ENCODE assay signal across 29 mouse cellular contexts in the genomic region with DNA sequence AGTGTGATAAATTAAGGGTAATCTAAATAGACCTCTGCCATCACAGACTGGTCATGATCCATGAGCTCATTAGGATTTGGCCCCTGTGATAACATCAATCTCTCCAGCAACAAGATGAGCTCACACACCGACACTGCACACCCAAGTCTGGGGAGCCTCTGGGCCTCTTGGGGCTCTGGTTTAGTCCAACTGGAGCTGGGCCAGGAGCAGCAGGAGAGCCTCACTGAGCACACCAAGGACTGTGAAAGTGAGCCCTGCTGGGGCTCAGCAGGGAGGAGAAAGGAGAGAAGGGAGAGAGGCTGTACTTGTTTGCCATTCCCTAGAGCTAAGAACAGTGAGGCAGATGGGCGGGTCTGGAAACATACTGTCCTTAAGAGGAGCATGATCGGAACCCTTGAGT.
DNase-seq lines count a peak whose midpoint lies in the region; ATAC-seq and TF ChIP-seq lines count a peak whose summit lies in the region.
"Had no signal": no experiment of that assay in that cellular context is flagged by ENCODE, and none has a peak within 500 bp of the region (broad histone marks: within the 10 kb centered on the region; RNA-seq: fewer than 3 reads in every experiment).

No protein-coding gene starts in this region.

- no peaks in the 10 kb centered on the region for H3K79me2 ChIP-seq in heart, adult 2 months (replicated peaks; ENCODE audit: control insufficient read depth, insufficient read depth, low read length)

- H3K9ac ChIP-seq in heart, adult 2 months (ENCODE audit: low read depth, low read length), result no peak overlapping the region
- H3K9ac ChIP-seq in liver, embryonic 13.5 days, result peak overlapping the region; percentile 63
- H3K9ac ChIP-seq: embryonic facial prominence, embryonic 15.5 days; hindbrain, embryonic 15.5 days; intestine, embryonic 15.5 days; kidney, embryonic 15.5 days; neural tube, embryonic 15.5 days had no signal

- H3K4me2 ChIP-seq in liver, embryonic 13.5 days, result peak overlapping the region; percentile 50
- H3K4me2 ChIP-seq: embryonic facial prominence, embryonic 15.5 days; hindbrain, embryonic 15.5 days; intestine, embryonic 15.5 days; kidney, embryonic 15.5 days; neural tube, embryonic 15.5 days had no signal

- intact Hi-C loops in heart, adult 2 months (cut with DNase I), result no loop called here
- intact Hi-C loops in left cerebral cortex, postnatal 4 days (cut with DNase I), result loop anchor here (10.0 kb wide), 1 partner anchor 245 kb away; a partner anchor contains a TSS

- peak; percentile 18 to 54 for DNase-seq in adrenal gland, adult (ENCODE audit: inconsistent age in 2 of 2, low spot score in 1 of 2)
- DNase-seq in adrenal gland, postnatal 4 days (ENCODE audit: low spot score in 2 of 2), result no peak
- DNase-seq in heart, adult 11 months, result peak; percentile 80
- no peak for DNase-seq in heart, adult 2 months
- peak; percentile 10 for DNase-seq in ZHBTc4 (ENCODE audit: low read depth, low spot score)
- no peak for DNase-seq in liver, embryonic 13.5 days
- DNase-seq in left cerebral cortex, postnatal 4 days, result no peak
- DNase-seq in right cerebral cortex, postnatal 25 days, result no peak
- DNase-seq: cerebellum, adult 11-12 months; cerebellum, postnatal 14 days; gastrocnemius, postnatal 14 days; heart, postnatal 14 days; kidney, postnatal 4 days; layer of hippocampus, adult 9-11 months; lung, adult 18-20 months; lung, postnatal 14 days; right cerebral cortex, postnatal 14 days; thymus, adult 2 months had no signal

- H3K27ac ChIP-seq in heart, adult 2 months, result no peak overlapping the region
- peak overlapping the region; percentile 82 for H3K27ac ChIP-seq in liver, embryonic 13.5 days
- H3K27ac ChIP-seq: embryonic facial prominence, embryonic 15.5 days; hindbrain, embryonic 15.5 days; intestine, embryonic 15.5 days; kidney, embryonic 15.5 days; left cerebral cortex, adult 2 months; limb, embryonic 10.5 days; neural tube, embryonic 15.5 days had no signal

- no peak for TF ChIP-seq POLR2A in heart, adult 2 months (IDR thresholded peaks at IDR 0.05; ENCODE audit: insufficient read depth, low read depth, low read length)

- no peak for TF ChIP-seq EP300 in heart, adult 2 months (IDR thresholded peaks at IDR 0.05; ENCODE audit: insufficient read depth, low read depth, low read length)

- TF ChIP-seq CTCF in heart, adult 2 months (IDR thresholded peaks at IDR 0.05), result no peak

- H3K4me3 ChIP-seq in heart, adult 2 months, result no peak overlapping the region
- H3K4me3 ChIP-seq in liver, embryonic 13.5 days (replicated peaks), result no peak overlapping the region
- H3K4me3 ChIP-seq: embryonic facial prominence, embryonic 15.5 days; hindbrain, embryonic 15.5 days; intestine, embryonic 15.5 days; kidney, embryonic 15.5 days; left cerebral cortex, adult 2 months; limb, embryonic 10.5 days; neural tube, embryonic 15.5 days had no signal

- H3K27me3 ChIP-seq in heart, adult 2 months (ENCODE audit: control insufficient read depth, insufficient read depth, low read length), result no peaks in the 10 kb centered on the region
- H3K27me3 ChIP-seq in liver, embryonic 13.5 days, result no peaks in the 10 kb centered on the region
- H3K27me3 ChIP-seq: hindbrain, embryonic 15.5 days; intestine, embryonic 15.5 days; kidney, embryonic 15.5 days; neural tube, embryonic 15.5 days had no signal

- no peaks in the 10 kb centered on the region for H3K36me3 ChIP-seq in heart, adult 2 months (ENCODE audit: control insufficient read depth, insufficient read depth, low read length)
- no peaks in the 10 kb centered on the region for H3K36me3 ChIP-seq in liver, embryonic 13.5 days
- H3K36me3 ChIP-seq: embryonic facial prominence, embryonic 15.5 days; hindbrain, embryonic 15.5 days; intestine, embryonic 15.5 days; kidney, embryonic 15.5 days; limb, embryonic 10.5 days; neural tube, embryonic 15.5 days had no signal

- no peaks in the 10 kb centered on the region for H3K9me3 ChIP-seq in liver, embryonic 13.5 days (replicated peaks)
- H3K9me3 ChIP-seq: embryonic facial prominence, embryonic 15.5 days; hindbrain, embryonic 15.5 days; intestine, embryonic 15.5 days; kidney, embryonic 15.5 days; limb, embryonic 10.5 days; neural tube, embryonic 15.5 days had no signal

- 69% methylated on average over 3 of the region's 3 CpGs for WGBS in heart, adult 2 months
- 51% methylated on average over 3 of the region's 3 CpGs for WGBS in liver, embryonic 13.5 days (ENCODE audit: insufficient replicate concordance)

- peak; percentile 46 for ATAC-seq in liver, embryonic 13.5 days (ENCODE audit: low read depth)
- ATAC-seq: activated CD4-positive, CD25-positive, alpha-beta regulatory T cell, adult 4 months; CD4-positive, CD25-positive, alpha-beta regulatory T cell, adult 4 months; intestine, embryonic 15.5 days; midbrain, embryonic 16.5 days; Patski had no signal

- H3K4me1 ChIP-seq in heart, adult 2 months (ENCODE audit: control insufficient read depth, insufficient read depth, low read length), result no peaks in the 10 kb centered on the region
- peaks cover 80% of the 10 kb centered on the region for H3K4me1 ChIP-seq in liver, embryonic 13.5 days (replicated peaks)
- H3K4me1 ChIP-seq: embryonic facial prominence, embryonic 15.5 days; intestine, embryonic 15.5 days; kidney, embryonic 15.5 days had no signal

Comparison
In these comparisons a context has a peak if more than half of its experiments do, and no peak if none do; other contexts are left out.
1. DNase-seq: peak in adrenal gland, adult (2 of 2), heart, adult 11 months (single experiment) and ZHBTc4 (single experiment); none in adrenal gland, postnatal 4 days (0 of 2), heart, adult 2 months (0 of 2), liver, embryonic 13.5 days (single experiment), left cerebral cortex, postnatal 4 days (single experiment) and right cerebral cortex, postnatal 25 days (single experiment).